Mouse (Mus musculus) spleen, adult 18-20 months (tissue): ENCODE results near the gene Cldn11.

Source experiments
- DNase-seq, 2 experiments: peaks; one replicate each; pipeline ENCODE4 v3.0.0; 2022; ENCODE audit warnings: mixed read lengths in 2 of 2

Gene Cldn11

DNA sequence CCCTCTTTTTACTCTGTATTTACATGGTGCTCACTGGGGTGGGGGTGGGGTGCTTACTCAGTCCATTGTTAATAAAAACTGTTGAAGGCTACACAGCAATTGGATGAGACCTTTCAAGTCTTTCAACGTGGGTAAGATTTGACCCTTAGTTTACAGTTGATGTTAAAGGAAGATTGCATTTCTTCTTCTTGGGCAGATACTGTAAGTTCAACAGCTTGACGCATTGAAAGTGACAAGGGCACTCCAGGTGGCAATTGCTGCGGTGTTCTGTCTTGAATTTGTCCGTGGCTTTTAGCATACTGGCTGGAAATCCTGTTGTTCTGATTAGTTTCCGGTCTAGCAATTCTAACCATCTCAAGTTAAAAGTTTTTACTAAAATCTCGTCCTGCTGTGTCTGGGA is 11.6 kb downstream of the Cldn11 start:
- no peak for DNase-seq

- DNase-seq, result no peak
Observed at GRCm38 (mm10) chr3:31162860-31163259, 13.1 kb downstream of the Cldn11 start.

DNA sequence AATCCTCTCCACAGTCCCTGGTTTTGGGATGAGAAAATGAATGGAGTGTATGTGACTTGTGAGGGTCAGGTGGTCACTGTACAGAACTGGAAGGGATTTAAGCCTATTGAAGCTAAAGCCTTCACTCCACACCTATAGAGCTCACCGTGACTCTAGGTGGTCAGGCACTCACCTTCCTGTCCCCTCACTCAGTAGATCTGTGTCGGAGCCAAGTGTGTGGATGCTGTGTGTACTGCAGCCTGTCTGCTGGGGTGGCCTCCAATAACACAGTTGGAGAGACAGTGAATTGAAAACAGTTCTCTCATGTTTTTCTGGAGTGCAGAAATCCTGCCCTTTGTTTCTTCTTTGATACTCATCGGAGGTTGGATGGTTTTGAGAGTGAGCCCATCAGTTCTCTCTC is 16.1 kb downstream of the Cldn11 start:
- no peak for DNase-seq

- DNase-seq, result no peak
Observed at GRCm38 (mm10) chr3:31166365-31166871, 16.7 kb downstream of the Cldn11 start.

GRCm38 (mm10) chr3:31190342-31190741 is 40.6 kb downstream of the Cldn11 start:
- no peak for DNase-seq

- DNase-seq, result no peak
Observed at GRCm38 (mm10) chr3:31191402-31191801, 41.7 kb downstream of the Cldn11 start.

- no peak for DNase-seq
Observed at GRCm38 (mm10) chr3:31199162-31199877, 49.6 kb downstream of the Cldn11 start.

DNA sequence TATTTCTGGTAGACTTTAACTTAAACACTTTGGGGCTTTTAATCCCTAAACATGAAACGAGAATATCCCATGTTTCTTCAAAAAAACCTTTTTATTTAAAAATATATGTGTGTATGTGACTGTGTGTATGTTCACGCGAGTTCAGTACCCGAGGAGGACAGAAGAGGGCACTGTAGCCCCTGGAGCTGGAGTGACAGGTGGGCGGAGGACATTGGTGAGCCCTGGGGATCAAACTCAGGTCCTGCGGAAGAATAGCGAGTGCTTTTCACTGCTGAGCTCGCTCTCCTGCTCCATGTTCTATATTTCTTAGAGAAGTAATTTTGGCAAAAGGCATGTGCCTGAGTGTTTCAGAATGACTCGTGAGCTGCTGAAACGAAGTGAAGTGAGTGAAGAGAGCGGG is 54.2 kb downstream of the Cldn11 start:
- no peak for DNase-seq

- DNase-seq, result no peak
Observed at GRCm38 (mm10) chr3:31205167-31205566, 55.4 kb downstream of the Cldn11 start.

GRCm38 (mm10) chr3:31208046-31208445 is 58.3 kb downstream of the Cldn11 start:
- DNase-seq, result no peak

DNA sequence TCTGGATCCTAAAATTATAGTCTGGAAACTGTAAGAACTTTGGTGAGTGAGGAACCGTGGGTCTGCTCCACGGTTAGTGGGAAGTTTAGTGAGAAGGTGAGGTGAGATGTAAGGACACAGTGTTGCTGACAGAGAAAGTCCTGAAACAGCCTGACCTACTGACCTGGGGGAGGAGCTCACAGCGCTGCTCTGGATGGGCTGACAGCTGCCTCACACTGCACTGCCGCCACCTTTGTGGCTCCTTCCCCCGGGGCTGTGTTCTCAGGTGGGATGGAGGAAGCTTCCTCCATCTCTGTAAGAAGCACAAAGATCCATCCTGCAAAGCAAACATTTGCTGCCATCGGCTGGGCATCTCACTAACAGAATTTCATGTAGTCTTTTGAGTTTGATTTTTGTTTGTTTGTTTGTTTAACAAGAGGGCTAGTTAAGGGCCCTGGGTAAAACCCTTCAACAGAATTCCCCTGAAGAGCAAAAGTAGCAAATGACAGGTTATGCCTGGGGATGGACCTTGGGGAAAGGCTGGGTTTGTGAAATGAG is 58.8 kb downstream of the Cldn11 start:
- DNase-seq, result no peak

DNA sequence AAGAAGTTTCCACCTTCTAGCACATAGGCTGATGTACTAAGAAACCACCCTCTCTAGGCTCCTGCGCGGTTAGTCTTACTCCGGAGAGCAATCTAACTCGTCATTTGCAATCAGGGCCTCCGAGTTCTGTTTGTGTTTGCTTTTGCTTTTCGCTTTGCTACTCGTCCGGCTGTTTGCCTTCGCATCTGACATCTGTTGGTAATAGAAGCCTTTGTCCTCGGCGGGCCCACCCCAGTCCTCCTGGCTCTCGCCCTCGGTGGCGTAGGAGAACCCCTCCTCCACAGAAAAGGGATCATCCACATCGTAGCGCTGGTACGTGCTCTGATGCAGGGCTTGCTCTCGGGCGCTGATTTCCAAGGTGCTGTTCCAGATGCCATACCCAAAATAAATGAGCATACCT is 59.3 kb downstream of the Cldn11 start:
- DNase-seq, result no peak

DNA sequence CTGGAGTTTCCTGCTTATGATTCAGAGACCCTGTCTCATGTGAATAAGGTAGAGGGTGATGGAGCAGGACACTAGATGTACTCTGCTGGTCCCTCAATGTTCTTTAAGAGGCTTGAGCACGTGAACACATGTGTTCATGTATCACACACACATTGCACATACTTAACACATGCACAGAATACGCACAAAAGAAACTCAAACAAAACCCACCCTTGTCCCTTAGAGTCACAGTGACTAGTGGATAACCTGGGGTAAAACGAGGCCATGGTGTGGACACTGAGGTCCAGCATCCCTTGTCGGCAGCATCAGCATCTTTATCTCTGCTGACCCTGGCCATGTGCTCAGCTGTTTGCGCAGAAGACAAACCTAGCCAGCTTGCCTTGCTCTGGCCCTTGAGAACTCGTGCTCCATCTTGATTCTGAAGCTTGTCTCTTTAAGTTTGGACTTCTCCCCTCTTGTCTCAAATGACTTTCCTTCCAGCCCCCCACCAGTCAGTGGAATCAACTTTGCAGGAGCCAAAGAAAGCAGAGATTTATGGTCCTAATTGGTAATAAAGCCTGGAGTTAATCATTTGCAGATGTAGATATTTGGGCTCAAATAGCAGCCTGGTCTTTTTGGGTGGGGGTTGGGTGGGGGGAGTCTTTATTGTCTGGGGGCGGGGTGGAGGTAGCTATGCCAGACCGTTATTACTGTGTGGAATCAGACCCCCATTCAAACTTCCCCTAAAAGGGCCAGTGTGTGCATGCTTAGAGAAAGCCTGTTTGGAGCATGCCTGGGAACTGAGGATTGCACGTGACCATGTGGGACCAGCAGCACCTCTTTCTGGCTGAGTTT is 62.7 kb downstream of the Cldn11 start:
- no peak for DNase-seq

GRCm38 (mm10) chr3:31213802-31214201 is 64.1 kb downstream of the Cldn11 start:
- no peak for DNase-seq
